Mouse (Mus musculus): ENCODE measurements around the gene Cd164l2. TPM values are rescaled to one million over a fixed set of nuclear protein-coding genes. Genes with fewer than 3 reads are reported as not detected.
A peak's percentile ranks its signal among the peaks of the same experiment; 100 is the strongest.

Cd164l2 gene
- total RNA-seq, 1 experiment: 2.2 TPM

DNA sequence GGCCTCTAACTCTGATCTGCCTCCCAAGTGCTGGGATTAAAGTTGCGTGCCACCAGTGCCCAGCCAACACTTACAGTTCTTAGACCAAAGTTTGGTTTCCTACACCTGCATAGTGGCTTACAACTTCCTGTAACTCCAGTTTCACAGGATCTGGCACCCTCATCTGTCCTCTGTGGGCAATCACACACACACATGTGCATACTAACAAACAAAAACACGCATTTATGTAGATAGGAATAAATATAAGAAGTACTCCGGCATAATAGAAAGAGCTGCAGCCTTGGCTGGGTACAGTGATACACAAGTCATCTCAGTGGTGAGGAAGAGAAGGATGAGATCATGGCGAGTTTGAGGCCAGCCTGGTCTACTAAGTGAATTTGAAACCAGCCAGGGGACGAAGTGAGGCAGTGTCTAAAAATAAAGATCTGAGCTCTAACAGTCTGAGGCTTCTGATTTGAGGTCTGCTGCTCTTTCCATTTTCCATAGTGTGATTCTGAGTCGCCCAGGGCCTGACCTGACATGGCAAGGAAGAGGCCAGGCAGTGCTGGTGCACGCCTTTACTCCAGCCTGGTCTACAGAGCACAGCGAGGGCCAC, 29.4 kb upstream of the Cd164l2 start:
- in situ Hi-C loops (cut with MboI; ENCODE audit: low sequenced_read_pairs in 2 of 2, unreplicated experiment in 2 of 2): no loop called here
- Histone ChIP-seq H3K27ac (ENCODE audit: insufficient read depth, low read depth, low read length, poor library complexity, severe bottlenecking) (peak overlapping the region; percentile 7; the same call in 1 of the 2 replicates), H3K4me1 (ENCODE audit: control insufficient read depth in 2 of 2, insufficient read depth in 2 of 2, low read length in 2 of 2, poor library complexity in 1 of 2) (peaks cover 8 to 10% of the 10 kb centered on the region in 2 experiments; a peak in 3 of 4 replicates), H3K9ac (ENCODE audit: insufficient read depth, low read depth, low read length, poor library complexity, severe bottlenecking) (no peak overlapping the region), H3K4me3 (ENCODE audit: insufficient read depth in 1 of 2, low read depth in 1 of 2, low read length in 2 of 2, poor library complexity in 1 of 2, severe bottlenecking in 1 of 2) (no peak overlapping the region), H3K36me3 (ENCODE audit: control insufficient read depth, insufficient read depth, low read length, poor library complexity, severe bottlenecking) (peaks cover 16% of the 10 kb centered on the region), H3K9me3 (ENCODE audit: control insufficient read depth, insufficient read depth, low read depth, low read length) (no peaks in the 10 kb centered on the region)
- DNase-seq (ENCODE audit: low read depth, low spot score): no peak
- TF ChIP-seq CHD2 (IDR thresholded peaks at IDR 0.05; ENCODE audit: low read depth, low read length) (no peak), ZC3H11A (IDR thresholded peaks at IDR 0.05; ENCODE audit: borderline replicate concordance, low read depth, low read length) (no peak), HCFC1 (IDR thresholded peaks at IDR 0.05; ENCODE audit: borderline replicate concordance, insufficient read depth, low read length) (no peak), ZNF384 (IDR thresholded peaks at IDR 0.05; ENCODE audit: low read depth, low read length) (no peak), MAFK (IDR thresholded peaks at IDR 0.05; ENCODE audit: insufficient read depth, low read depth, low read length) (no peak)

GRCm38 (mm10) chr4:133184031-133184897, 27.7 kb upstream of the Cd164l2 start:
- in situ Hi-C loops (cut with MboI; ENCODE audit: low sequenced_read_pairs in 2 of 2, unreplicated experiment in 2 of 2): no loop called here
- Histone ChIP-seq H3K9me3 (ENCODE audit: control insufficient read depth, insufficient read depth, low read depth, low read length) (no peaks in the 10 kb centered on the region), H3K36me3 (ENCODE audit: control insufficient read depth, insufficient read depth, low read length, poor library complexity, severe bottlenecking) (peaks cover 18% of the 10 kb centered on the region), H3K4me1 (ENCODE audit: control insufficient read depth in 2 of 2, insufficient read depth in 2 of 2, low read length in 2 of 2, poor library complexity in 1 of 2) (peaks cover 10% of the 10 kb centered on the region in 2 experiments; a peak in 3 of 4 replicates), H3K9ac (ENCODE audit: insufficient read depth, low read depth, low read length, poor library complexity, severe bottlenecking) (no peak overlapping the region; the same call in 1 of the 2 replicates), H3K27ac (ENCODE audit: insufficient read depth, low read depth, low read length, poor library complexity, severe bottlenecking) (peak overlapping the region; percentile 88; the same call in 1 of the 2 replicates), H3K4me3 (ENCODE audit: insufficient read depth in 1 of 2, low read depth in 1 of 2, low read length in 2 of 2, poor library complexity in 1 of 2, severe bottlenecking in 1 of 2) (no peak overlapping the region)
- TF ChIP-seq CHD2 (IDR thresholded peaks at IDR 0.05; ENCODE audit: low read depth, low read length): no peak
- TF ChIP-seq HCFC1 (IDR thresholded peaks at IDR 0.05; ENCODE audit: borderline replicate concordance, insufficient read depth, low read length): no peak
- no peak for TF ChIP-seq MAFK (IDR thresholded peaks at IDR 0.05; ENCODE audit: insufficient read depth, low read depth, low read length)
- TF ChIP-seq ZC3H11A (IDR thresholded peaks at IDR 0.05; ENCODE audit: borderline replicate concordance, low read depth, low read length): no peak
- no peak for DNase-seq (ENCODE audit: low read depth, low spot score)

DNA sequence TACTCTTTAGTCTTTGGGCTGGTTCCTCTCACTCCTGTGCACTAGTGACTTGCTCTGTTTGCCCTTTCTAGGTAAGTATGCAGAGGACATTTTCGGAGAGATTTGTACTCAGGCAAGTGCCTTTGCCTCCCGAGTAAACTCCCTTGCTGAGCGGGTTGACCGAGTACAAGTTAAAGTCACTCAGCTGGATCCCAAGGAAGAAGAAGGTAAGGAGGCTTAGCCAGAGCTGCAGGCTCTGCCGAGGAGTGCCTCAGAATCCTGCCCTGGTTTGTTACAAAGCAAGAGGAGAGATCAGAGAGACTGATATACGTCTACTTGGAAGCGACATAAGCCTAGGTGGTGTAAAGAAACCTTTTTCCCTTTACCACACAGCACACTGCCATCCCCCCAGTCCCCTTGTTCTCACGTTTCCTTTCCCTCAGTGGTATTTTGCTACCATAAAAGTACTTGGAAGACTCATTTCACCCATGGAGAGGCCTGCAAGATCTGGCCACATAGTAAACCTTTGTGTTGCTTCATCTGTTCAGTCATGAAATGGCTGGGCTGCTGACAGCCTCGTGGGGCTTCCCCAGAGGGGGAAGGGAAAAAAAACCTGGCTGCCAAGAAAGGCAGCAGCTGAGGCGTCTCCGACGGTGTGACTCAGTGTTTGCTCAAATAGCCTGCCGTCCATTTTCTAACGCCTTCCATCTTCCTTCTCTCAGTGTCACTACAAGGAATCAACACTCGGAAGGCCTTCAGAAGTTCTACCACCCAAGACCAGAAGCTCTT, 26.8 kb upstream of the Cd164l2 start:
- no peak for DNase-seq (ENCODE audit: low read depth, low spot score)

DNA sequence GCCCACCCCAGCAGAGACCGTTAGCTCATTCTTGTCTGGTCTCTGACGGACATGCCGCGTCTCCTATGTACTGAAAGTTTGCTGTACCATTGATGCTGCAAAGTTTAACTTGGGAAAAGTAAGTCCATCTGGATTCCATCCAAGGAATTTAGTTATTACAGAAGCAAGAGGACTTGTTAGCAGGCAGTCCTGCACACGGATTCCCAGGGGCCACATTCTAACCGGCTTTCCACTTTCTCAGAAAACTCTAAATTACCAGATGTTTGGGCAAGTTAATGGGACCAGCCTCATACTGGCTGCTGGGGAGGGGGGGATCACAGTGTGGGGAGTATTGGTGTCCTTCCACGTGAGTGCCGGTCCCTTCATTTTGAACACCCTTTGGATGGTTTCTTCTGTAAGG, 26.0 kb upstream of the Cd164l2 start:
- H3K4me3 ChIP-seq (ENCODE audit: insufficient read depth in 1 of 2, low read depth in 1 of 2, low read length in 2 of 2, poor library complexity in 1 of 2, severe bottlenecking in 1 of 2): no peak overlapping the region
- in situ Hi-C loops (cut with MboI; ENCODE audit: low sequenced_read_pairs in 2 of 2, unreplicated experiment in 2 of 2): no loop called here
- TF ChIP-seq ZNF384 (IDR thresholded peaks at IDR 0.05; ENCODE audit: low read depth, low read length) (no peak), HCFC1 (IDR thresholded peaks at IDR 0.05; ENCODE audit: borderline replicate concordance, insufficient read depth, low read length) (no peak), CHD2 (IDR thresholded peaks at IDR 0.05; ENCODE audit: low read depth, low read length) (no peak), MAFK (IDR thresholded peaks at IDR 0.05; ENCODE audit: insufficient read depth, low read depth, low read length) (no peak)
- peaks cover 10 to 13% of the 10 kb centered on the region in 2 experiments; a peak in 3 of 4 replicates for H3K4me1 ChIP-seq (ENCODE audit: control insufficient read depth in 2 of 2, insufficient read depth in 2 of 2, low read length in 2 of 2, poor library complexity in 1 of 2)
- no peaks in the 10 kb centered on the region for H3K9me3 ChIP-seq (ENCODE audit: control insufficient read depth, insufficient read depth, low read depth, low read length)
- DNase-seq (ENCODE audit: low read depth, low spot score): no peak
- H3K9ac ChIP-seq (ENCODE audit: insufficient read depth, low read depth, low read length, poor library complexity, severe bottlenecking): no peak overlapping the region
- peaks cover 21% of the 10 kb centered on the region for H3K36me3 ChIP-seq (ENCODE audit: control insufficient read depth, insufficient read depth, low read length, poor library complexity, severe bottlenecking)
- H3K27ac ChIP-seq (ENCODE audit: insufficient read depth, low read depth, low read length, poor library complexity, severe bottlenecking): no peak overlapping the region

More for the DNA sequence above, 26.8 kb upstream of the Cd164l2 start:
- Histone ChIP-seq H3K9ac (ENCODE audit: insufficient read depth, low read depth, low read length, poor library complexity, severe bottlenecking) (no peak overlapping the region), H3K9me3 (ENCODE audit: control insufficient read depth, insufficient read depth, low read depth, low read length) (no peaks in the 10 kb centered on the region), H3K4me1 (ENCODE audit: control insufficient read depth in 2 of 2, insufficient read depth in 2 of 2, low read length in 2 of 2, poor library complexity in 1 of 2) (peaks cover 10 to 13% of the 10 kb centered on the region in 2 experiments; a peak in 3 of 4 replicates), H3K4me3 (ENCODE audit: insufficient read depth in 1 of 2, low read depth in 1 of 2, low read length in 2 of 2, poor library complexity in 1 of 2, severe bottlenecking in 1 of 2) (no peak overlapping the region), H3K36me3 (ENCODE audit: control insufficient read depth, insufficient read depth, low read length, poor library complexity, severe bottlenecking) (peaks cover 17% of the 10 kb centered on the region), H3K27ac (ENCODE audit: insufficient read depth, low read depth, low read length, poor library complexity, severe bottlenecking) (peak overlapping the region; percentile 54; the same call in 1 of the 2 replicates)
- in situ Hi-C loops (cut with MboI; ENCODE audit: low sequenced_read_pairs in 2 of 2, unreplicated experiment in 2 of 2): no loop called here
- TF ChIP-seq CHD2 (IDR thresholded peaks at IDR 0.05; ENCODE audit: low read depth, low read length) (no peak), MAFK (IDR thresholded peaks at IDR 0.05; ENCODE audit: insufficient read depth, low read depth, low read length) (no peak), ZNF384 (IDR thresholded peaks at IDR 0.05; ENCODE audit: low read depth, low read length) (no peak), HCFC1 (IDR thresholded peaks at IDR 0.05; ENCODE audit: borderline replicate concordance, insufficient read depth, low read length) (no peak), ZC3H11A (IDR thresholded peaks at IDR 0.05; ENCODE audit: borderline replicate concordance, low read depth, low read length) (no peak)
